Mouse (Mus musculus) lung, adult 18-20 months (tissue): Measurements from ENCODE around the gene Pex10.
A peak's percentile ranks its signal among the peaks of the same experiment; 100 is the strongest.

Source experiments
- DNase-seq, 2 experiments: peaks; one replicate each; pipeline ENCODE4 v3.0.0; 2022; ENCODE audit warnings: mixed read lengths in 2 of 2

The Pex10 gene

DNA sequence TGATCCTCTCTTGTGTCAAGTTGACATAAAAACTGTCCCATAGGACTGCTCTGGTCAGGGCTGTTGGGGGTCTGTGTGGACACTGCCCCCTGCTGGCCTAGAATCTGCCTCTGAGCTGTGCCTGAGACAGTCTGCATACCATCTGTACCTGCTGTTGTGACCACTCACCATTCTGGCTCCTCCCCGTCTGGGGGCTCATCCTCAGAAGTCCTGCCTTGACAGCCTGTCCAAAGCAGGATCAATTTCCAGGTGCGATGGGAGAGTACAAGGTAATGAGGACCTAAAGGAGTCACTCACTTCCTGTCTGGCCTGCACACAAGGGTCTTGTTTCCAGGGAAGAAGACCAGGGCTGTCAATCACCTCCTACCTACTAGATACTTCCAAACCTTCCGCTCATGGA lies 27.7 kb downstream of the Pex10 start:
- peak; percentile 29 to 32 for DNase-seq

DNA sequence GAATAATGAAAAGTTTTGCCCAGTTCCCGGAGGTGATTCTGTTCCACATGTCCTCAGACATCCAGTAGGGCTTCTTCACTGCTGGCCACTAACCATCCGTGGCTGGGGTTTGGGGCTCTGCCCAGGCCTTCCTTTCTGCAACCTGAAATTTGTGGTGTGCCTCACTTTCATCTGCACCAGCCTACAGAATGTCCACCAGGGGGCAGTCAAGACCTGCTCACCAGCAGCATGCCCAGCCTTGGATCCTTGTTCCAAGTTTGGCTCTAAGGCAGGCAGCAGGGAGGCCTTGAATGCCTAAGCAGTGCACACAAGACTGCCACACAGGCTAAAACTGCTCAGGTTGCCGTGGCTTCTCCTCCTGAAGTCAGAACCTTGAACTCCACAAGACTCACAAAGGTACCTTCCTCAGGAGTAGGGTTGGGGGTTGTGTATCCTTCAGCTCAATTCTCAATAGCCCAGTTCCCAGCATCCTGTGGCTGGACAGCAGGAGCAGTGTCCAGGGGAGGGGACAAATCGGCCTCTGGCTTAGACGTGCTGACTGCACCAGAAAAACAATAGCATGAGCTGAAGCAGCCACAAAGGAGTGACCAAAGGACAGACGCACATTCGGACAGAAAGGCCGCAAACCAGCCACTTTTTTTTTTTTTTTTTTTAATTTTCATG lies 28.6 kb downstream of the Pex10 start:
- DNase-seq, result peak; percentile 80 to 86

DNA sequence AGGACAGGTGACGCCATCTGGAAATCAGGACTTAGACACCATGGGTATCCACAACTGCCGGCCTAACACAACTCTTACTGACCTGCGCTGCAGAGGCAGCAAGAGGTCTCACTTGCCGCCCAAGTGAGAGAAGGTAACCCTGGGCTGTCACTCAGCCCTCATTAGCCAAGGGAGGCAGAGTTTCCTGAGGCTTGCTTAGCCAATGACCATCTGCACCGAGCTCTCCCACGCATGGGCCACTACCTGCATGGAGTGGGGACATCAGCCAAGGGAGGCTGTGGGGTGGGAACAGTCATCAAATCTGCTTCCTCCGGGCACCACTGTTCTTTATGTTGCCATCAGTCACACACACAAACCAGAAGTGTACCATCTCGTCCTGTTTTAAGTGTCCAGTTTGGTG lies 29.2 kb downstream of the Pex10 start:
- no peak for DNase-seq

DNA sequence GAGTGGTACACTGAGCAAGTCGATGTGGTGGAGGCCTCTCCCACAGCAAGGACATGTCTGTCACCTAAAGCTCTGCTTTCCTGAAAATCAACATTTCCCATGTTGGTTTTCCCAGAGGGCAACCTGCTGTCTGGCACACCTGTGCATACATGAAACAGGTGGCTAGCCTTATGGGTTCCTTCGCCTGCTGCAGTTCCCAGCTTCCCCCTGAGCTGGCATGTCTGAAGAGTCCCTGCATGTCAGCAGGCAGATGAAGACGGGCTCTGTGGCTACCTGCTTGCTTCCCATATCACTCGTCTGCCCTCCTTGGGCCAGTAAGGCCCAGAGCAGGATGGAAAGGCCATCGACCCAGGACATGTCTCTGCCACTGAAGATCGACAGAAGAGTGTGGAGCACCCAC lies 30.6 kb downstream of the Pex10 start:
- no peak for DNase-seq

DNA sequence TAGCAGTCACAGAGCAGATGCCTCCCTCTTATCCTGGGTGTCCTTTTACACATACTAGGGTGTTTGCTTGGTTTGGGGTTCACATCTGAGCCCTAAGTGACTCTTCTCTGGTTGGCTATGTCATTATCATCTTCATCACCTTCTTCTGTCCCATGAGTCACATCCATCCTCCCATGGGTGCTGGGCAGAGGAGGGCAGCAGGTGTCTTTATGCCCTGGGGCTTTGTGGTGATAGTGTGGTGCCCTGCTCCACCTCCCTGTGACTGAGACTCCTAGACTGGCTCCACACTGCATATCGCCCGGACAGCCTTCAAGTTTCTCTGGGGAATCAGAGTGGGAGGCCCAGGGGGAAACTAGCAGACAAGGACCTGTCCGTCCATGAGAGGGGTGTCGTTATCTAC lies 31.8 kb downstream of the Pex10 start:
- no peak for DNase-seq

DNA sequence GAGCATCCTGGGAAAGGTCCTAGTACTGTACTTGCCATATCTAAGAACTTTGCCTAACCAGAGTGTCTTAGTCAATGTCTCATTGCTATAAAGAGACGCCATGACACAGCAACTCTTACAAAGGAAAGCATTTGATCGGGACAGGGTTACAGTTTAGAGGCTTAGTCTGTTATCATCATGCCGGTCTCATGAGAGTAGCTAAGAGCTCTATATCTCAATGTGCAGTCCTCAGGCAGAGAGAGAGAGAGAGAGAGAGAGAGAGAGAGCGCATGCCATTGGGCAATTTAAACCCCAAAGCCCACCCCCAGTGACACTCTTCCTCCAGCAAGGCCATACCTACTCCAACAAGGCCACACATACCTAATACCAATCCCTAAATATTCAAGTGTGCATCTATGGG lies 41.1 kb downstream of the Pex10 start:
- no peak for DNase-seq

DNA sequence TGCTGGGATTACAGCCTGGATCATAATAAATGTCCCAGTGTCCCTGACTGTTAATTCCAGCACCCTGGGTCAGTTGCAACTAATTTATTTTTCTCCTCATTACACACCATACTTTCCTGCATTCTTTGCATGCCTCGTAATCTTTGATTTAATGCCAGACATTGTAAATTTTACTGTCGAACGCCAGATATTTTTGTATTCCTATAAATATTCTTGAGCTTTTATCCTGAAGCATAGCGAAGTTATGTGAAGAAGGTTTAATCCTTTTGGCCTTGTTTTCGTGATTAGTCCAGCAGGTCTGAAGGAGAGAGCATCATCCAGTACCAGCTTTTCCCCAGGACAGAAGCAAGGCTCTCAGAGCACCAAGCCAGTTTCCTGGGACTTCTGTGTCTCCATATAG lies 42.7 kb downstream of the Pex10 start:
- no peak for DNase-seq

DNA sequence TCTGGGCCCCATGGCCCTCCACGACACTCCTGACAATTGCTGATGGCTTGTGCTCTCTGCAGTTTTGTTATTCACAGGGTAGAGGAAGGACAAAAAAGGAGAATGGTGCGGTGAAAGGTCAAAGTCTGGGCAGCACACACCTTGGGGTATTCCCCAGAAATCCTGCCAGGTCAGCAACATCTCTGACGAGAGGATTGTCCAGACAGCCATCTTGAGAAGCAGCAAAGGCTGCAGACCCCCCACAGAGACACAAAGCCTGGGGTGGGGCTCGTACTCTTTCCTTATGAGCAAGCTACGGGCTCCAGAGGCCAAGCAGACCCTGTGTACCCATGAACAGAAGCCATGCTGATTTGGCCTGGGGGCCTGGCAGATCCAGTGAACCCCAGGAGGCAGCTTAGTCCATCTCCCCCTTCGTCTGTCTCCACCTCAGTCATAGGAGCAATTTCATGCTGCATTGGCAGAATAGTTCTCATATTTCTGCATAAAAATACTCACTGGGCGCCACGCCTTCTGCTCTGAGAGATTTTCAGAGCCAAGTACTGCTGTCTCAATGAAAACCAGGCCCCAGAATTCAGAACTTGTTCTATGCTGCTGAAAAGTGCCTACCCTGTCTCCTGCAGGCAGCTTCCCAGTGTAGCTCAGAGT lies 47.1 kb downstream of the Pex10 start:
- DNase-seq, result no peak

DNA sequence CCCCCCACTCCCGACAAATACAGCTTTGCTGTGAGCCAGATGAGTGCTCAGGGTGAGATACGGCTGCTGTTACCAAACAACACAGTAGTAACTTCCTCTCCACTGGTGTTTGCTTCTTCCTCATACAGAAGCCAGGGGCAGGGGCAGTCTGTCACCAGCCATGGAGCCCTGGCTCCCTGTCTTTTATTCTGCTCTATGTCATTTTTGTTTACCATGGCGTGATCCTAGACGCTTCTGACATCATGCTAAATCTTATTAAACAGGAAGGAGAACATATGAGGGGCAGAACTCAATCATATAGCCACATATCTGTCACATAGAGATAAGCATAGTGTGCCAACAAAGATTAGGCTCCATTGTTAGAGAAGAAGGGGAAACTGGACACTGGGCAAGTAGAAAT lies 49.8 kb downstream of the Pex10 start:
- no peak for DNase-seq

DNA sequence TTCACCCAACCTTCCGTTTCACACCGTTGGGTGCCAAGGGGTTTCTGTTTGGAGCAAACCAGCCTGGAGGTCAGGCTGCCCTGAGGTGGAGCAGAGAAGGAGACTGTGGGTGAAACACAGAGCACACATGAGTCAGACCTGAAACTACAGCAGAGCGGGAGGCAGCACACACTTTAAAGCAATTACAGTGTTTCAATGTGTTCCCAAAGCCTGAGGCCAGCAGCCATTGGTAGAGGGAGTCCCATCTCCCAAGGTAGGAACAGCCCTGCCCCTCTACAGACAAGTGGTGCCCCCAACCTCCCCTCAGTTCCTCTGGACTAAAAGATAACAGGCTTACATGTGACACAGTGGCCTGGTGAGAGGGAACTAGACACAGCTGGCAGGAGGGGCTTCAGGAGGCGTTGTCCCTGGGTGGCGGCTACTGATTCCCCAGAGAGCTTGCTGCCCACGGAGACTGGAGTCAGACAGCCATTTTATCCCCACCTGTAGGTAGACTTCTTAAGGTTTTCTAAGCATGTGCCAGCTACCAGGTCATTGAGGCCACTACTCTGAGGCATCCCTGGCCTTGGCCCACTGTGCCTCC lies 50.7 kb downstream of the Pex10 start:
- DNase-seq, result no peak

DNA sequence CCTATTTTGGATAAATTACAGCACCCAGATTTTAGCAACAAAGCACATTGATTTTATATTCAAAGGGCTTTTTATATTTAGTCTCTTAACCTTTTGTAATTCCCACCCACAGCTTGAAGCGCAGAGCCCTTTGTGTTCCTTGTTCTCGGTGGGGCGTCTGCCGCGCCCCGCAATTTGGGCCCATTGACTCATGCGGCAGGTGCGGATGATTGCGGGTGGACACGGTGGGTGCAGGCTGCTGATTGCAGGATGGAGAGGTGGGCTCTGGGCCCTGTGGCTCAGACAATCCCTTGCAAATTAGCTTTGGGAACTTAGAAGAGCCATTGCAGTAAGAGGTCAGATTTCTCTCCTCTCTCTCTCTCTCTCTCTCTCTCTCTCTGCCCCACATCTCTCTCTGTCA lies 51.5 kb downstream of the Pex10 start:
- no peak for DNase-seq

DNA sequence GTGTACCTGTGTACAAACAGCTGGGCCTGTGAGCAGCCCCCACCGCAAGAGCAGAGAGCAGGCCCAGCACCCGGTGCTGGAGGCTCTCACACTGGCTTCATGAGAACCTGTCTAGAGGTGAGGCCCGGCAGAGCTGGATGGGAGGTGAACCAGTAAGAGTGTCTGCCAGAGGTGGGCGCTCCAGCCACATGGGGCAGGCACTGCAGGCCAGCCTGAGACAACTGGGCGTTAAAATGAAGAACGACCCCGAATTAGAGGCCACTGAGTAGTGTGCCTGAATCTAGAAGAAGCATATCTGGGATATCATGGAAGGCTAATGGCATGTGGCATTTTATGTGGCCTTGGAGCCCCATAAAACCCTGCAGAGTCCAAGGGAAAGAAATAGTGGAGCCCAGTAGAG lies 53.2 kb downstream of the Pex10 start:
- DNase-seq, result no peak

DNA sequence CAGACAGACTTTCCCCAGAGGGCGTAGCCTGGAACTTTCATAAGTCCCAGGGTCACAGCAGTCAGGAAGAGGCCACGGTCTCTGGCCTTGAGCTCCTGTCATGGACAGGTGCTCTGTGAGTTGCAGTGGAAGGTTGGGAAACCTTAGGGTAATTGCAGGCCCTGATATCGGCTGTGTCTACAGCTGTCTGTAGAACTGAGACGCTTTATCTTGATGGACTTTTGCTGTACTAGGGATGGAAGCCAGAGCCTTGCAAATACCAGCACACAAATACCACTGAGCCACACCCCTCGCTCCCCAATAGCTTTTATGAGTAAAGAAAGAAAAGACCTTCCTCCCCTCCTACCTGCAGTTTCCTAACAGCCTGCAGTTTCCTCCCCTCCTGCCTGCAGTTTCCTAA lies 53.8 kb downstream of the Pex10 start:
- DNase-seq, result peak in 1 of 2 experiments; percentile 50

DNA sequence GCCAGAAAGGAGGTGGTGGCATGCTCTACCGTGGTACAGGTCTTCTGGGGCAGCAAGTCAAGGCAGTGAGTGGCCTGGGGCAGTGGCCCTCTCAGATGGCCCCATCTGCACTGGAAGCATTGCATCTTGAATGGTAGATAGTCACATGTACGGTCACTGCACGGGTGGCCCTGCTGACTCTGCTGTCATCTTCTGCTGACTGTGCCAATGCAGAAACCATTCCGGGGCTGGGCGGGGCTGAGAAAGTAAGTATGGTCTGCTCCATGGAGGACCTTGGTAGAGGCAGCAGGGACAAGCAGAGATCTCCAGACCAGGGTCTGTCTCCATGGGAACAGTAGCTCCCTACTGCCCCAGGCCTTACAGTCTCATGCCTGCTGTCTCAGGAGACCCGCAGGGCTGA lies 54.4 kb downstream of the Pex10 start:
- DNase-seq, result no peak
